Mouse (Mus musculus) bone marrow, adult 2 months (tissue): ENCODE measurements around the gene Sdk1. TPM values are rescaled to one million over a fixed set of nuclear protein-coding genes. Genes with fewer than 3 reads are reported as not detected.

Experiments
- H3K27ac ChIP-seq: fragments of 200-500 bp; 2 replicates; pipeline ENCODE4 v1.5.1; 2012; ENCODE audit warnings: low read depth, mild to moderate bottlenecking, control low read depth, inconsistent platforms, low read length; ENCODE audit not compliant: control insufficient read depth, poor library complexity, insufficient read depth
- H3K4me1 ChIP-seq: fragments of 200-500 bp; 2 replicates; pipeline ENCODE4 v1.6.1; 2011; ENCODE audit warnings: low read length; ENCODE audit not compliant: control insufficient read depth, insufficient read depth
- H3K4me3 ChIP-seq: fragments of 200-500 bp; replicated peaks from 2 replicates; pipeline ENCODE3; 2011; ENCODE audit warnings: mild to moderate bottlenecking, low read depth, low read length, control low read depth; ENCODE audit not compliant: control insufficient read depth
- CTCF ChIP-seq: fragments of 200-500 bp; IDR thresholded peaks from 2 replicates; pipeline ENCODE4 v1.5.1; 2011; ENCODE audit warnings: low read length, control low read depth; ENCODE audit not compliant: control insufficient read depth, insufficient read depth
- POLR2A ChIP-seq: fragments of 200-500 bp; IDR thresholded peaks from 2 replicates; pipeline ENCODE4 v1.6.1; 2011; ENCODE audit warnings: low read depth, mild to moderate bottlenecking, control low read depth, low read length, borderline replicate concordance; ENCODE audit not compliant: control insufficient read depth
- WGBS: fragments of 180-500 bp; shearing (Covaris S2); methylation state at CpG from one replicate; pipeline ENCODE4 v1.1.7; 2018; 5-methylcytosine and 5-hydroxymethylcytosine counted together
- polyA plus RNA-seq: library from polyadenylated mRNA; stranded (reverse); fragments of >200 nt; gene quantifications from 2 replicates; pipeline ENCODE4 v1.2.4, GENCODE M21; 2011; ENCODE audit warnings: low replicate concordance; ENCODE audit not compliant: missing spikeins, insufficient read depth, insufficient read length

Sdk1 gene
- polyA plus RNA-seq, 1 experiment: 0.27 TPM

GRCm38 (mm10) chr5:141304706-141305105 lies 63.4 kb downstream of the Sdk1 start:
- H3K4me3 ChIP-seq: no peak overlapping the region
- H3K27ac ChIP-seq: no peak overlapping the region
- WGBS: 66% methylated on average over 2 of the region's 2 CpGs
- no peak for TF ChIP-seq POLR2A
- no peak for TF ChIP-seq CTCF
- H3K4me1 ChIP-seq: no peaks in the 10 kb centered on the region

DNA sequence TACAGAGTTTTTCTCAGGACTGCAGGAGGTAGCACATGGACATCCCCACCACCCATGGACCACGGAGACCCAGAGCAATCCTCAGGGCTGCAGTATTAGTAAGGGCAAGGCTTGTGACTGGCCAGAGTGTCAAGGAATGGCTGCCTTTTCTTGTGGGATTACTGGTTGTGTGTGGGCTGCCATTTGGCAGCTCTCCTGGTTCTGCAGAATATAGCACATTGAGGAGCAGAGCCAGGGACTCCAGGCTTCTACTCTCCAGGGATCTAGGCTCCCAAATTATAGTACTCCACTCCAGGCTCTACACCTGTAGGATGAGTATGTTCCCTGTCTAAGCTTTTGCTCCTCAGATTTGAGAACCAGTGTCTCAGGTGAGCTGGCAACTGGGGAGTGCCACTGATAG lies 69.4 kb downstream of the Sdk1 start:
- TF ChIP-seq POLR2A: no peak
- no peak for TF ChIP-seq CTCF
- WGBS: 67% methylated on average over 1 of the region's 1 CpGs
- H3K4me1 ChIP-seq: no peaks in the 10 kb centered on the region
- no peak overlapping the region for H3K4me3 ChIP-seq
- no peak overlapping the region for H3K27ac ChIP-seq

- no peak for TF ChIP-seq POLR2A
- TF ChIP-seq CTCF: no peak
- H3K4me1 ChIP-seq: no peaks in the 10 kb centered on the region
- no peak overlapping the region for H3K4me3 ChIP-seq
- no peak overlapping the region for H3K27ac ChIP-seq
- 55% methylated on average over 2 of the region's 2 CpGs for WGBS
Observed at GRCm38 (mm10) chr5:141311801-141312200, 70.5 kb downstream of the Sdk1 start.

DNA sequence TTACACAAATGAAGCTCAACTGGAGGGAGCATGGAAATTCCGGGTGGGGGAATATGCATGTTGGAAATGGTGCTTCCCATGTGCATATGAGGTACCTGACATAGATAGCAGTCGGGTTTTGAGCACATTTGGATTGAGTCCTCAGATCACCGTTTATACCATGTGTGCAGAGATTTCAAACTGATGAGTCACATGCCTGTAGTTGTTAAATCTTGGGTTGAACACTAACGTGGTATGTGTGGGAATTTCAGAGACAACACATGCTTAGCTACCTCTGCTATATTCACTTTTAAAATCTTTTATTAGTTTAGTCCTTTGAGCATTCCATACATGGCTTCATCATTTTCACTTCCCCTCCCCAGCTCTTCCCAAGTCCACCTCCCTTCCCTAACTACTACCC lies 71.0 kb downstream of the Sdk1 start:
- no peak overlapping the region for H3K4me3 ChIP-seq
- no peak overlapping the region for H3K27ac ChIP-seq
- TF ChIP-seq CTCF: no peak
- no peak for TF ChIP-seq POLR2A
- no peaks in the 10 kb centered on the region for H3K4me1 ChIP-seq
- 70% methylated on average over 4 of the region's 4 CpGs for WGBS

GRCm38 (mm10) chr5:141317095-141317494 lies 75.8 kb downstream of the Sdk1 start:
- Histone ChIP-seq H3K4me1 (no peaks in the 10 kb centered on the region), H3K27ac (no peak overlapping the region), H3K4me3 (no peak overlapping the region)
- 75% methylated on average over 4 of the region's 4 CpGs for WGBS
- TF ChIP-seq CTCF (no peak), POLR2A (no peak)

GRCm38 (mm10) chr5:141324910-141325309 lies 83.6 kb downstream of the Sdk1 start:
- no peak for TF ChIP-seq POLR2A
- TF ChIP-seq CTCF: no peak
- Histone ChIP-seq H3K27ac (no peak overlapping the region), H3K4me1 (no peaks in the 10 kb centered on the region), H3K4me3 (no peak overlapping the region)
- WGBS: 85% methylated on average over 4 of the region's 4 CpGs

DNA sequence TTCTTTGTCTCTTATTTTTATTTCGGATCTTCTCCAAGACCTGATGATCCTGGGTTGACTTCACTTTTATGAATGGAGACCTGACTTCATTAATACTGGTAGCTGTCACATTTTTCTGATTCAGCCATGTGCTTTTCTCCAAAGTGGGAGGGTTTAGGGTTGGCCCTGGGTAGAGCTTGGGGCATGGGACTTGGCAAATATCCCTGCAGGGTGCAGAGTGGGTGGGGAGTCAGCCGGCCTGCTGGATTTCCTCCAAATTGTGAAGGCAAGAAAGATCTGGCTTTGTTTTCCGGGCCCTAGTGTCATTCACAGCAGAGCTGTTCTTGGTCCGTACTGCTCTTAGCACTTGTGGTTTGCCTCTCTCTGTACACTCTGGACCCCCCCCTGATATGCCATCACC lies 103.1 kb downstream of the Sdk1 start:
- no peaks in the 10 kb centered on the region for H3K4me1 ChIP-seq
- H3K4me3 ChIP-seq: no peak overlapping the region
- no peak for TF ChIP-seq POLR2A
- no peak for TF ChIP-seq CTCF
- WGBS: 68% methylated on average over 4 of the region's 4 CpGs
- H3K27ac ChIP-seq: no peak overlapping the region

GRCm38 (mm10) chr5:141345476-141345875 lies 104.2 kb downstream of the Sdk1 start:
- Histone ChIP-seq H3K27ac (no peak overlapping the region), H3K4me3 (no peak overlapping the region), H3K4me1 (no peaks in the 10 kb centered on the region)
- WGBS: 78% methylated on average over 5 of the region's 5 CpGs
- TF ChIP-seq POLR2A (no peak), CTCF (no peak)

- H3K4me1 ChIP-seq: no peaks in the 10 kb centered on the region
- 46% methylated on average over 2 of the region's 2 CpGs for WGBS
- H3K4me3 ChIP-seq: no peak overlapping the region
- no peak overlapping the region for H3K27ac ChIP-seq
- TF ChIP-seq POLR2A: no peak
- no peak for TF ChIP-seq CTCF
Observed at GRCm38 (mm10) chr5:141362676-141363075, 121.4 kb downstream of the Sdk1 start.

GRCm38 (mm10) chr5:141363956-141364355 lies 122.7 kb downstream of the Sdk1 start:
- 65% methylated on average over 3 of the region's 3 CpGs for WGBS
- TF ChIP-seq POLR2A: no peak
- no peak for TF ChIP-seq CTCF
- H3K27ac ChIP-seq: no peak overlapping the region
- no peaks in the 10 kb centered on the region for H3K4me1 ChIP-seq
- no peak overlapping the region for H3K4me3 ChIP-seq
